Mouse (Mus musculus) bone marrow, adult 2 months (tissue): ENCODE measurements around the gene Phyhd1. TPM values are rescaled to one million over a fixed set of nuclear protein-coding genes. Genes with fewer than 3 reads are reported as not detected.

ENCODE experiments used
- H3K27ac ChIP-seq: fragments of 200-500 bp; 2 replicates; pipeline ENCODE4 v1.5.1; 2012; ENCODE audit warnings: low read depth, mild to moderate bottlenecking, control low read depth, inconsistent platforms, low read length; ENCODE audit not compliant: control insufficient read depth, poor library complexity, insufficient read depth
- H3K4me1 ChIP-seq: fragments of 200-500 bp; 2 replicates; pipeline ENCODE4 v1.6.1; 2011; ENCODE audit warnings: low read length; ENCODE audit not compliant: control insufficient read depth, insufficient read depth
- H3K4me3 ChIP-seq: fragments of 200-500 bp; replicated peaks from 2 replicates; pipeline ENCODE3; 2011; ENCODE audit warnings: mild to moderate bottlenecking, low read depth, low read length, control low read depth; ENCODE audit not compliant: control insufficient read depth
- CTCF ChIP-seq: fragments of 200-500 bp; IDR thresholded peaks from 2 replicates; pipeline ENCODE4 v1.5.1; 2011; ENCODE audit warnings: low read length, control low read depth; ENCODE audit not compliant: control insufficient read depth, insufficient read depth
- POLR2A ChIP-seq: fragments of 200-500 bp; IDR thresholded peaks from 2 replicates; pipeline ENCODE4 v1.6.1; 2011; ENCODE audit warnings: low read depth, mild to moderate bottlenecking, control low read depth, low read length, borderline replicate concordance; ENCODE audit not compliant: control insufficient read depth
- WGBS: fragments of 180-500 bp; shearing (Covaris S2); methylation state at CpG from one replicate; pipeline ENCODE4 v1.1.7; 2018; 5-methylcytosine and 5-hydroxymethylcytosine counted together
- polyA plus RNA-seq: library from polyadenylated mRNA; stranded (reverse); fragments of >200 nt; gene quantifications from 2 replicates; pipeline ENCODE4 v1.2.4, GENCODE M21; 2011; ENCODE audit warnings: low replicate concordance; ENCODE audit not compliant: missing spikeins, insufficient read depth, insufficient read length

The Phyhd1 gene
- polyA plus RNA-seq, 1 experiment = 23.0 TPM

DNA sequence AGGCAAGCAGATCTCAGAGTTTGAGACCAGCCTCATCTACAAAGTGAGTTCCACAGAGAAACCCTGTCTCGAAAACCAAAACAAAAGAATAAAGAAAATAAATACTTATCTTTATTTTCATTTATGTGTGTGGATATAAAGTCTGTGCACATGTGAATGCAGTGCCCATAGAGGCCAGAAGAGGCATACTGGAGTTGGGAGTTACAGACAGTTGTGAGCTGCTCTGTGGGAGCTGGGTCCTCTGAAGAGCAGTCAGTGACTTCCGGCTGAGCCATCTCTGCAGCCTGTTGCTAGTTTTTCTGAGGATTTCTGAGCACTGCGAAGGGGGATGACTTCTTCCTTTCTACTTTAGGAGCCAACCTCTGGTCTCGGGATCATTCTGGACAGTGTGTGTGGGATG lies 50.1 kb downstream of the Phyhd1 start:
- TF ChIP-seq POLR2A (no peak), CTCF (no peak)
- WGBS = 81% methylated on average over 4 of the region's 4 CpGs

DNA sequence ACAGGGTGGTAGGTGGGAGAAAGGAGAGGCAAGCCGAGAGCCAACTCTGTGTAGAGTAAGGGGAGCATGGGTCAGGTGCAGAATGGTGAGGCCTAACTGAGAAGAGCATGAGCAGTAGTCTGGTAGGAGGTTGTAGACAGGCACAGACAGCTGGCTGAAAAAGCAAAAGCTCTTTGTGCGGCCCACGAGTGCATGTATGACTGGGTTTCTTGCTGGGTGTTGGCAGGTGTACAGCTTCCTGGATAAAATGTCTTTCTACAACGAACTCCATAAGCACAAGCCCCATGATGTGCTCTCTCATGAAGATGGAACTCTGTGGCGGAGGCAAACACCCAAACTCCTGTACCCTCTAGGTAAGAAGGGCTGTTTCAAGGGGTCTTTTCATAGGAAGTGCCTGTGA lies 51.0 kb downstream of the Phyhd1 start:
- 88% methylated on average over 5 of the region's 5 CpGs for WGBS
- Histone ChIP-seq H3K27ac (no peak overlapping the region), H3K4me1 (no peaks in the 10 kb centered on the region), H3K4me3 (no peak overlapping the region)
- TF ChIP-seq POLR2A (no peak), CTCF (no peak)

More for the DNA sequence above, 50.1 kb downstream of the Phyhd1 start:
- Histone ChIP-seq H3K4me3 (no peak overlapping the region), H3K27ac (no peak overlapping the region), H3K4me1 (no peaks in the 10 kb centered on the region)

DNA sequence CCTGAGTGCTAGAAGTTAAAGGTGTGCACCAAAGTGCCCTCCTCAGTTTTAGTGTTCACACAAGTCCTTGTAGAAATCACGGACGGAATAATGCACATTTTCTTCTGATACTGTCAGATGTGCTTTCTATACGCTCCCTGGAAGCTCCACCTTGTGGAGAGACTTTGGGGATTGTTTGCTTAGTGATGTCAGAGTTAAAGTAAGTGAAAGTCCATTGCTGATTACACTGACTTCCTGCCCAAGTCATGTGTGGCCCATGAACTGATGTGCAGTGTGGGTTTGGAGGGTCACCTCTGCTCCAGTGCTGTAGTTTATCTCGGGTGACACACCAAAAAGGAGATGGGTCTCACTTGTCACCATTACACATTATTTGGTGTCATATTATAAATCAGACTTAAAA lies 53.3 kb downstream of the Phyhd1 start:
- H3K4me3 ChIP-seq = no peak overlapping the region
- H3K4me1 ChIP-seq = no peaks in the 10 kb centered on the region
- 86% methylated on average over 4 of the region's 4 CpGs for WGBS
- TF ChIP-seq CTCF (no peak), POLR2A (no peak)
- no peak overlapping the region for H3K27ac ChIP-seq

DNA sequence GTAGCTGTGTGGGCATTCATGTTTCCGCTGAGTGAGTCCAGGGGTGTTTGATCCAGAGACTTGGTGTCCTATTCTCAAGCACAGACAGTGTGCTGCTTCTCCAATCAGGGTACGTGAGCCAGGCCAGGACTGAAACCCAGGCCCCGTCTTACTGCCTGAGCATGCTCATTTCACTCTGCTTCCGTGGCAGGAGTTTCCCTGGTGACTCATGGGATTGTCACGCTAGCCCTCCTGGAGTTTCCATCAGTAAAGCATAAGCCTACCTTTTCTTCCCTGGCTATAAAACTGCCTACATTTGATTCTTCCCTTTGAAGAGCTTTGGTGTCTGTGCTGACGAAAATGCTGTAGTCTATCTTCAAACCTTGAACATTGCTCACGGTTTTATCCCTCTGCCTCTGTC lies 57.1 kb downstream of the Phyhd1 start:
- TF ChIP-seq CTCF (no peak), POLR2A (no peak)
- Histone ChIP-seq H3K4me3 (no peak overlapping the region), H3K4me1 (no peaks in the 10 kb centered on the region), H3K27ac (no peak overlapping the region)
- 92% methylated on average over 7 of the region's 7 CpGs for WGBS

DNA sequence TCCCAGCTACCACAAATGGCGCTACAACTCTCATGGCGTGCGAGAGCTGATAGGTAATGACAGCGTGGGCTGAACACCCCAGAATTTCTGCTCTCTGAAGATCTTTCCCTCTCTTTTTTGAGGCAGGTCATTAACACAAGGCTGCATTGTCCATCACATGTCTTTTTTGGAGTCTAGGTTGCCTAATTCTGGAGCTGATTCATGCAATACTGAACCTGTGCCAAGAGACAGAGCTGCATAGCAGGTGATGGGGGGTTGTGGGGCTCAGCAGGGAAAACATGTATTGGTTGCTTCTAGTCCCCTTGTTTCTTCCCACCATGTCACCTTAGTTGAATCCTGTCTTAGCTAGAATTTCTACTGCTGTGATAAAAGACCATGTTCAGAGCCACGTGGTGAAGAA lies 59.3 kb downstream of the Phyhd1 start:
- no peak overlapping the region for H3K4me3 ChIP-seq
- no peaks in the 10 kb centered on the region for H3K4me1 ChIP-seq
- no peak for TF ChIP-seq CTCF
- H3K27ac ChIP-seq = no peak overlapping the region
- 90% methylated on average over 5 of the region's 5 CpGs for WGBS

DNA sequence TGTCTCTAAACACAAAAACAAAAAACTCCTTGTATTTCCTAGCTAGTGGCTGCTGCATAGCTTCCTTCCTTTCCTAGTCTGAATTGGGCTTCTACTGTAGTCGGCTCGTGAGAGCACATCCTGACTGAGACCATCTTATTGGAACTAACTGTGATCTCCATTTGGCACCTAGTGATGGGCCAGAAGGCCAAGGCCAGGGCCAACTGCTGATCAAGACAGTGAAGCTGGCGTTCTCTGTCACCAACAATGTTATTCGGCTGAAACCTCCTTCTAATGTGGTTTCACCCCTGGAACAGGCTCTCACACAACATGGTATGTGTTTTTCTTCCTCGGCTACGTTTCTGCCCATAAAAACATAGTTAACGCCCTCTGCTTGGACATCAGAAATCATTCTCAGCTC lies 61.3 kb downstream of the Phyhd1 start:
- 91% methylated on average over 7 of the region's 7 CpGs for WGBS
- TF ChIP-seq CTCF = no peak
- no peak for TF ChIP-seq POLR2A
- Histone ChIP-seq H3K27ac (no peak overlapping the region), H3K4me1 (no peaks in the 10 kb centered on the region), H3K4me3 (no peak overlapping the region)

DNA sequence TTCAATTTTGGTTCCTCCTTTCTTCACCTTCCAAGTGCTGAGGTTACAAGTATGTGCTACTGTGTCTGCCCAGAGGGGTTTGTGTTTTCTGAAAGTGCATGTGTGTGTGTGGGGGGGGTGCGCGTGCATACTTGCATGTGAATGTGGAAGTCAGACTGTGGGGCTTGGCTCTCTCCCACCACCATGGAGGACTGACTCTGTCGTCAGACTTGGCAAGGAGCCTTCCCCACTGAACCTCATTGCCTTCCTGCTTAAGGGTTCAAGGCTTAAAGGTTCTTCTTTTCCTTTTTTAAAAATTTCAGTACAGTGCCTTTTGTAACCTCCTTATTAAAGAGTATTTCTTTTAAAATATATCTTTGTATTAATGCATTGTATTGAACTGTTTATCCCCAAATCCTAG lies 62.8 kb downstream of the Phyhd1 start:
- 58% methylated on average over 3 of the region's 3 CpGs for WGBS
- no peaks in the 10 kb centered on the region for H3K4me1 ChIP-seq
- TF ChIP-seq CTCF (no peak), POLR2A (no peak)

More for the DNA sequence above, 62.8 kb downstream of the Phyhd1 start:
- Histone ChIP-seq H3K27ac (no peak overlapping the region), H3K4me3 (no peak overlapping the region)

Other genes starting within 250 kb of the Phyhd1 start
- 3.6 and 5.7 TPM in 2 replicates for gene Wdr34, start 217.3 kb upstream of the Phyhd1 start, polyA plus RNA-seq
- 140 and 230 TPM in 2 replicates for gene Set, start 208.8 kb upstream of the Phyhd1 start, polyA plus RNA-seq
- gene Pkn3, start 188.5 kb upstream of the Phyhd1 start, polyA plus RNA-seq = 5.0 and 8.1 TPM in 2 replicates
- 7.0 and 17.4 TPM in 2 replicates for gene Zdhhc12, start 172.6 kb upstream of the Phyhd1 start, polyA plus RNA-seq
- 12.3 and 24.8 TPM in 2 replicates for gene Zer1, start 141.6 kb upstream of the Phyhd1 start, polyA plus RNA-seq
- 17.1 and 27.3 TPM in 2 replicates for gene Tbc1d13, start 132.5 kb upstream of the Phyhd1 start, polyA plus RNA-seq
- gene Endog, start 94.7 kb upstream of the Phyhd1 start, polyA plus RNA-seq = 4.6 and 8.6 TPM in 2 replicates
- 11.0 and 24.6 TPM in 2 replicates for gene Spout1, start 87.7 kb upstream of the Phyhd1 start, polyA plus RNA-seq
- gene Kyat1, start 60.4 kb upstream of the Phyhd1 start, polyA plus RNA-seq = 4.2 and 6.5 TPM in 2 replicates
- gene Lrrc8a, start 28.5 kb upstream of the Phyhd1 start, polyA plus RNA-seq = 7.1 and 11.5 TPM in 2 replicates
- gene Gm28035, start 25.6 kb upstream of the Phyhd1 start, polyA plus RNA-seq = 2.5 TPM in 1 of 2 replicates, not detected in the other
- gene Gm28038, start 14.8 kb downstream of the Phyhd1 start, polyA plus RNA-seq = 8.7 TPM in 1 of 2 replicates, not detected in the other
- 4.6 and 8.1 TPM in 2 replicates for gene Dolk, start 20.1 kb downstream of the Phyhd1 start, polyA plus RNA-seq
- gene Nup188, start 20.2 kb downstream of the Phyhd1 start, polyA plus RNA-seq = 9.5 and 27.3 TPM in 2 replicates
- 27.2 and 50.0 TPM in 2 replicates for gene Sh3glb2, start 93.1 kb downstream of the Phyhd1 start, polyA plus RNA-seq
- 7.8 and 8.5 TPM in 2 replicates for gene Miga2, start 98.0 kb downstream of the Phyhd1 start, polyA plus RNA-seq
- 30.0 and 40.3 TPM in 2 replicates for gene Dolpp1, start 126.1 kb downstream of the Phyhd1 start, polyA plus RNA-seq
- 28.6 and 37.9 TPM in 2 replicates for gene Crat, start 149.6 kb downstream of the Phyhd1 start, polyA plus RNA-seq
- 199 and 273 TPM in 2 replicates for gene Ptpa, start 149.8 kb downstream of the Phyhd1 start, polyA plus RNA-seq
- gene Ier5l, start 208.0 kb downstream of the Phyhd1 start, polyA plus RNA-seq = 0.84 and 1.1 TPM in 2 replicates